Mouse (Mus musculus): ENCODE results near the gene Ube2dnl2.

Gene Ube2dnl2

GRCm38 (mm10) chrX:114907282-114907681 is at the start of gene Ube2dnl2:
Gene Ube2dnl2, plus strand, starts transcription at chrX:114907582.
- no peak for DNase-seq

- DNase-seq, result no peak
Observed at GRCm38 (mm10) chrX:114895489-114895888, 11.9 kb upstream of the Ube2dnl2 start.

GRCm38 (mm10) chrX:114897506-114897905 is 9.9 kb upstream of the Ube2dnl2 start:
- DNase-seq, result no peak

GRCm38 (mm10) chrX:114903391-114903790 is 4.0 kb upstream of the Ube2dnl2 start:
- DNase-seq, result no peak

- DNase-seq, result no peak
Observed at GRCm38 (mm10) chrX:114904712-114905111, 2.7 kb upstream of the Ube2dnl2 start, which contains the start of gene Ube2dnl1. Gene Ube2dnl1, plus strand, starts transcription at chrX:114905012.

GRCm38 (mm10) chrX:114955066-114955465 is 47.7 kb downstream of the Ube2dnl2 start:
- DNase-seq, result no peak
